Mouse (Mus musculus) NIH3T3 (cell line): ENCODE measurements around the gene Isl2.
A peak's percentile ranks its signal among the peaks of the same experiment; 100 is the strongest.

Experiments
- DNase-seq: peaks from one replicate; pipeline ENCODE4 v3.0.0-alpha.2; 2012; ENCODE audit warnings: low read depth

Isl2 gene

GRCm38 (mm10) chr9:55546176-55547010 is 7.9 kb downstream of the Isl2 start:
- no peak for DNase-seq

GRCm38 (mm10) chr9:55548871-55549270 is 10.4 kb downstream of the Isl2 start:
- DNase-seq, result no peak

GRCm38 (mm10) chr9:55549302-55549890 is 10.9 kb downstream of the Isl2 start:
- no peak for DNase-seq

GRCm38 (mm10) chr9:55554986-55555385 is 16.5 kb downstream of the Isl2 start:
- no peak for DNase-seq

- peak; percentile 39 for DNase-seq
These were observed 22.5 kb downstream of the Isl2 start for GRCm38 (mm10) chr9:55560960-55561359.

- DNase-seq, result no peak
These were observed 30.1 kb downstream of the Isl2 start for GRCm38 (mm10) chr9:55568466-55569159.

GRCm38 (mm10) chr9:55571071-55571470 is 32.6 kb downstream of the Isl2 start:
- peak; percentile 13 for DNase-seq

- DNase-seq, result no peak
These were observed 38.1 kb downstream of the Isl2 start for GRCm38 (mm10) chr9:55576571-55576970.

- no peak for DNase-seq
These were observed 42.9 kb downstream of the Isl2 start for GRCm38 (mm10) chr9:55581414-55581813.

GRCm38 (mm10) chr9:55586141-55586540 is 47.7 kb downstream of the Isl2 start:
- DNase-seq, result no peak
